Mouse (Mus musculus) erythroblast, embryonic 14.5 days (primary cell): Measurements from ENCODE around the gene Htr1a.

Experiments used
- GATA1 ChIP-seq: IDR thresholded peaks from 2 replicates; pipeline ENCODE4 v1.6.1; 2012; ENCODE audit warnings: low read length, inconsistent platforms, mixed read lengths
- TAL1 ChIP-seq: IDR thresholded peaks from 3 replicates; pipeline ENCODE4 v1.6.1; 2012; ENCODE audit warnings: low read length, inconsistent platforms, mixed read lengths

- TF ChIP-seq GATA1 (no peak), TAL1 (no peak)
Observed at GRCm38 (mm10) chr13:105433141-105433540, 10.3 kb upstream of the Htr1a start.
